Mouse (Mus musculus) MEL-GATA-1-ER (cell line): ENCODE data around the gene Zswim8.
"Not testable (repeated sequence)": the region's sequence is repeated elsewhere in the genome, so short reads cannot be mapped to it uniquely, and the experiment has no call there.

ENCODE experiments used
- DNase-seq: peaks from one replicate; pipeline ENCODE4 v3.0.0-alpha.2; 2012; ENCODE audit warnings: low read depth; ENCODE audit errors: extremely low read depth

Zswim8 gene

GRCm38 (mm10) chr14:20693589-20694101 lies 13.7 kb upstream of the Zswim8 start:
- DNase-seq = no peak

- no peak for DNase-seq
These were observed 13.0 kb upstream of the Zswim8 start for GRCm38 (mm10) chr14:20694185-20694883.

GRCm38 (mm10) chr14:20694884-20695760 lies 12.2 kb upstream of the Zswim8 start, which contains the start of gene Fut11:
Gene Fut11 (plus strand): TSS chr14:20694968.
- DNase-seq = no peak

- DNase-seq = no peak
These were observed 11.4 kb upstream of the Zswim8 start for GRCm38 (mm10) chr14:20695761-20696520.

- no peak for DNase-seq
These were observed 10.4 kb upstream of the Zswim8 start for GRCm38 (mm10) chr14:20696986-20697385.

- peak; percentile 81 for DNase-seq
These were observed 8.8 kb upstream of the Zswim8 start for GRCm38 (mm10) chr14:20698515-20698914.

GRCm38 (mm10) chr14:20700362-20700761 lies 7.0 kb upstream of the Zswim8 start:
- no peak for DNase-seq

GRCm38 (mm10) chr14:20701554-20701953 lies 5.8 kb upstream of the Zswim8 start:
- no peak for DNase-seq

- DNase-seq = no peak
These were observed 5.1 kb upstream of the Zswim8 start for GRCm38 (mm10) chr14:20702096-20702740.

- peak; percentile 53 for DNase-seq
These were observed 4.5 kb upstream of the Zswim8 start, which contains the start of gene Chchd1 for GRCm38 (mm10) chr14:20702741-20703381. Gene Chchd1 (plus strand): TSS chr14:20703006.

- DNase-seq = not testable (repeated sequence)
These were observed 3.9 kb upstream of the Zswim8 start for GRCm38 (mm10) chr14:20703461-20703860.

GRCm38 (mm10) chr14:20708239-20708638 lies 887 bp downstream of the Zswim8 start:
- DNase-seq = no peak

GRCm38 (mm10) chr14:20713832-20714231 lies 6.5 kb downstream of the Zswim8 start:
- DNase-seq = no peak

GRCm38 (mm10) chr14:20718443-20718842 lies 11.1 kb downstream of the Zswim8 start:
- DNase-seq = no peak

- DNase-seq = no peak
These were observed 12.4 kb downstream of the Zswim8 start for GRCm38 (mm10) chr14:20719767-20720166.

- no peak for DNase-seq
These were observed 14.0 kb downstream of the Zswim8 start for GRCm38 (mm10) chr14:20721371-20721770.

- DNase-seq = no peak
These were observed 15.7 kb downstream of the Zswim8 start for GRCm38 (mm10) chr14:20723006-20723405.

GRCm38 (mm10) chr14:20724043-20724442 lies 16.7 kb downstream of the Zswim8 start:
- no peak for DNase-seq

- no peak for DNase-seq
These were observed 18.4 kb downstream of the Zswim8 start for GRCm38 (mm10) chr14:20725660-20726339.

GRCm38 (mm10) chr14:20729871-20730270 lies 22.5 kb downstream of the Zswim8 start:
- no peak for DNase-seq
